9 mouse cellular contexts compared by ENCODE assay signal in the genomic region with DNA sequence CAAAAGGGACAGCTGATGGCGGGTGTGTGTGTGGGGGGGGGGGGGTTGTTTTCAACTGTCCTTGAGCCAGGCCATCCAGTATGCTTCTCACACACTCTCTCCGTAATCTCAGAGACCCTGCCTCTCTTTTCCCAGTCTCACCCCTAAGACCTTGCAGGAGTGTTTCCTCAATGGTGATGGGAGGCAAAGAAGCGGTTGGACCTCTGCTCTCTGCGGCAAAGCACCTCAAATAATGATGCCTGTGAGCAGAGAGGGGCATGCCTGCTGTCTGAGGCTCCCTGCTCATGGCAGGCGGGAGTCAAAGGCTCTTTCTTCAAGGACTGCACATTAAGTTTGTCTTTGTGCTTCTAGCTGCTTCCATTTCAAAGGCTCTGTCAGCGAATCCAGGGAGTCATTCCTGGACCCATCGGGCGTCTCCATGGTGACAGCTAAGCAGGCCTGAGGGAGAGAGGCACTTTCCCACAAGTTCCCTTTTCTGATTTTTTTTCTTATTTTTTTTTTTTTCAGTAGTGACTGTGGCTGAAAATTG. TPM values are rescaled to one million over a fixed set of nuclear protein-coding genes. Genes with fewer than 3 reads are reported as not detected.
DNase-seq lines count a peak whose midpoint lies in the region; ATAC-seq lines count a peak whose summit lies in the region.
"Had no signal": no experiment of that assay in that cellular context is flagged by ENCODE, and none has a peak within 500 bp of the region (broad histone marks: within the 10 kb centered on the region; RNA-seq: fewer than 3 reads in every experiment).

No protein-coding gene starts in this region.

- peak overlapping the region; percentile 67 for H3K27ac ChIP-seq in hindbrain, embryonic 14.5 days
- H3K27ac ChIP-seq: macrophage had no signal

- H3K27me3 ChIP-seq in hindbrain, embryonic 14.5 days (ENCODE audit: control insufficient read depth, insufficient read depth, low read length): no peaks in the 10 kb centered on the region

- H3K4me3 ChIP-seq in hindbrain, embryonic 14.5 days (replicated peaks; ENCODE audit: low read length): no peak overlapping the region

- 0 out of 2 replicates have a peak overlapping the region, but pooled peaks have one; percentile 18 for H3K9ac ChIP-seq in hindbrain, embryonic 14.5 days

- DNase-seq in ES-CJ7 (ENCODE audit: low read depth, low spot score): peak; percentile 60
- DNase-seq in embryo, embryonic 11 days: peak; percentile 78
- DNase-seq in hindbrain, embryonic 14.5 days (ENCODE audit: low spot score): peak; percentile 75
- DNase-seq in mesoderm, embryonic 11.5 days (ENCODE audit: low read depth, low spot score): peak; percentile 75
- DNase-seq in spleen, postnatal 10 days (ENCODE audit: low spot score in 2 of 2): no peak
- no peak for DNase-seq in thymus, postnatal 4 days
- DNase-seq in heart, adult 8-10 months (ENCODE audit: low spot score): no peak
- no peak for DNase-seq in adipocyte (ENCODE audit: low spot score)

- H3K9me3 ChIP-seq in hindbrain, embryonic 14.5 days (ENCODE audit: control insufficient read depth, low read length): no peaks in the 10 kb centered on the region

- no peak overlapping the region for H3K4me2 ChIP-seq in hindbrain, embryonic 14.5 days (replicated peaks)

- WGBS in hindbrain, embryonic 14.5 days: 11% methylated on average over 8 of the region's 8 CpGs

- H3K36me3 ChIP-seq in hindbrain, embryonic 14.5 days (replicated peaks; ENCODE audit: control insufficient read depth, insufficient read depth): no peaks in the 10 kb centered on the region

- H3K4me1 ChIP-seq in hindbrain, embryonic 14.5 days (replicated peaks; ENCODE audit: control insufficient read depth, insufficient read depth, low read length): peaks cover 36% of the 10 kb centered on the region

- peak; percentile 71; the same call in 1 of the 2 replicates for ATAC-seq in hindbrain, embryonic 14.5 days (ENCODE audit: low FRiP score)

RNA-seq across cellular contexts. Expression of gene Medag, which starts 31.1 kb away (rescaled TPM):
- polyA plus RNA-seq in hindbrain, embryonic 14.5 days (2014; fragmentation: Nextera tagmentation; extraction: Ambion mirVana): 2.5 and 4.0 TPM in 2 replicates
- total RNA-seq in heart, adult 8-10 months (2022): 10 to 100 TPM in 3 of 4 experiments, 1 to 10 TPM in 1; 9.4 to 13.9 (median 11.5) TPM
- polyA plus RNA-seq: macrophage had no signal

RNA-seq across cellular contexts. Expression of gene Tex26, which starts 59.0 kb away (rescaled TPM):
- 1.1 and 1.2 TPM in 2 replicates for polyA plus RNA-seq in hindbrain, embryonic 14.5 days (2014; fragmentation: Nextera tagmentation; extraction: Ambion mirVana)
- not detected for total RNA-seq in heart, adult 8-10 months (2022)
- polyA plus RNA-seq: macrophage had no signal

Comparison
In these comparisons a context has a peak if more than half of its experiments do, and no peak if none do; other contexts are left out.
1. DNase-seq: peak in ES-CJ7 (single experiment), embryo, embryonic 11 days (single experiment), hindbrain, embryonic 14.5 days (single experiment) and mesoderm, embryonic 11.5 days (single experiment); none in spleen, postnatal 10 days (0 of 2), thymus, postnatal 4 days (single experiment), heart, adult 8-10 months (single experiment) and adipocyte (single experiment).